Mouse (Mus musculus) limb, embryonic 15.5 days (tissue): ENCODE measurements around the gene Edar. TPM values are rescaled to one million over a fixed set of nuclear protein-coding genes. Genes with fewer than 3 reads are reported as not detected.

Experiments used
- ATAC-seq: fragments of 200-750 bp; cut with Nextera tagmentation; 2 replicates; pipeline ENCODE4 v1.8.0; 2017; ENCODE audit warnings: low read depth, moderate TSS enrichment; ENCODE audit not compliant: insufficient number of reproducible peaks, low FRiP score, low TSS enrichment
- H3K27ac ChIP-seq: fragments of 300-500 bp; sonication (generic); 2 replicates; pipeline ENCODE4 v1.5.1; 2015; ENCODE audit warnings: moderate library complexity, mild to moderate bottlenecking, inconsistent platforms
- H3K27me3 ChIP-seq: fragments of 300-500 bp; sonication (generic); 2 replicates; pipeline ENCODE4 v1.6.1; 2015; ENCODE audit warnings: inconsistent platforms
- H3K36me3 ChIP-seq: fragments of 300-500 bp; sonication (generic); 2 replicates; pipeline ENCODE4 v1.6.1; 2015; ENCODE audit warnings: inconsistent platforms
- H3K4me1 ChIP-seq: fragments of 300-500 bp; sonication (generic); 2 replicates; pipeline ENCODE4 v1.6.1; 2015; ENCODE audit warnings: inconsistent platforms
- H3K4me2 ChIP-seq: fragments of 300-500 bp; sonication (generic); 2 replicates; pipeline ENCODE4 v1.6.1; 2015; ENCODE audit warnings: mild to moderate bottlenecking, inconsistent platforms
- H3K4me3 ChIP-seq: fragments of 300-500 bp; sonication (generic); 2 replicates; pipeline ENCODE4 v1.5.1; 2015; ENCODE audit warnings: mild to moderate bottlenecking, inconsistent platforms
- H3K9ac ChIP-seq: fragments of 300-500 bp; sonication (generic); 2 replicates; pipeline ENCODE4 v1.6.1; 2015; ENCODE audit warnings: inconsistent platforms
- H3K9me3 ChIP-seq: fragments of 300-500 bp; sonication (generic); 2 replicates; pipeline ENCODE4 v1.6.1; 2016; ENCODE audit warnings: inconsistent platforms
- WGBS: fragments of 180-500 bp; shearing (Covaris S2); methylation state at CpG from one replicate; pipeline ENCODE4 v1.1.7; 2015; 5-methylcytosine and 5-hydroxymethylcytosine counted together
- polyA plus RNA-seq: library from polyadenylated mRNA; unstranded; fragments of >200 nt; fragmentation: Nextera tagmentation; extraction: Ambion mirVana; gene quantifications from 2 replicates; pipeline ENCODE4 v1.2.1, GENCODE M21; 2015

Edar gene
- polyA plus RNA-seq, 1 experiment from 2014 or later, result 3.4 TPM

GRCm38 (mm10) chr10:58673278-58674061 lies 2.0 kb downstream of the Edar start:
- Histone ChIP-seq H3K4me3 (peak overlapping the region; percentile 14), H3K9me3 (no peaks in the 10 kb centered on the region)

GRCm38 (mm10) chr10:58672557-58673277 lies 2.7 kb downstream of the Edar start:
- Histone ChIP-seq H3K9ac (no peak overlapping the region), H3K36me3 (no peaks in the 10 kb centered on the region), H3K4me1 (0 out of 2 replicates have a peak, but pooled peaks cover 9% of the 10 kb centered on the region), H3K27ac (no peak overlapping the region), H3K9me3 (no peaks in the 10 kb centered on the region), H3K4me3 (no peak overlapping the region; the same call in 1 of the 2 replicates), H3K4me2 (no peak overlapping the region), H3K27me3 (no peaks in the 10 kb centered on the region)
- ATAC-seq, result no peak
- WGBS, result 60% methylated on average over 10 of the region's 10 CpGs

More at GRCm38 (mm10) chr10:58673278-58674061, 2.0 kb downstream of the Edar start:
- Histone ChIP-seq H3K27me3 (no peaks in the 10 kb centered on the region), H3K4me1 (0 out of 2 replicates have a peak, but pooled peaks cover 9% of the 10 kb centered on the region), H3K27ac (no peak overlapping the region), H3K4me2 (peak overlapping the region; percentile 26; the same call in 1 of the 2 replicates), H3K36me3 (no peaks in the 10 kb centered on the region), H3K9ac (no peak overlapping the region)
- 32% methylated on average over 15 of the region's 15 CpGs for WGBS
- ATAC-seq, result 0 out of 2 replicates have a peak, but pooled peaks have one; percentile 55

- no peaks in the 10 kb centered on the region for H3K27me3 ChIP-seq
- no peaks in the 10 kb centered on the region for H3K36me3 ChIP-seq
- ATAC-seq, result no peak
- no peak overlapping the region for H3K27ac ChIP-seq
- WGBS, result 68% methylated on average over 5 of the region's 5 CpGs
- H3K9me3 ChIP-seq, result no peaks in the 10 kb centered on the region
- H3K9ac ChIP-seq, result no peak overlapping the region
- no peak overlapping the region for H3K4me2 ChIP-seq
- no peaks in the 10 kb centered on the region; the same call in 1 of the 2 replicates for H3K4me1 ChIP-seq
- no peak overlapping the region for H3K4me3 ChIP-seq
Observed at GRCm38 (mm10) chr10:58663868-58664267, 11.6 kb downstream of the Edar start.

GRCm38 (mm10) chr10:58663417-58663816 lies 12.0 kb downstream of the Edar start:
- Histone ChIP-seq H3K4me3 (no peak overlapping the region), H3K4me1 (no peaks in the 10 kb centered on the region; the same call in 1 of the 2 replicates), H3K4me2 (no peak overlapping the region), H3K9me3 (no peaks in the 10 kb centered on the region), H3K36me3 (no peaks in the 10 kb centered on the region), H3K9ac (no peak overlapping the region), H3K27ac (no peak overlapping the region), H3K27me3 (no peaks in the 10 kb centered on the region)
- WGBS, result 74% methylated on average over 6 of the region's 6 CpGs
- ATAC-seq, result no peak

GRCm38 (mm10) chr10:58659268-58659986 lies 16.0 kb downstream of the Edar start:
- Histone ChIP-seq H3K36me3 (no peaks in the 10 kb centered on the region), H3K27me3 (no peaks in the 10 kb centered on the region), H3K4me1 (no peaks in the 10 kb centered on the region; the same call in 1 of the 2 replicates), H3K4me3 (no peak overlapping the region), H3K27ac (no peak overlapping the region), H3K9me3 (no peaks in the 10 kb centered on the region), H3K9ac (no peak overlapping the region), H3K4me2 (no peak overlapping the region)
- ATAC-seq, result no peak
- 28% methylated on average over 11 of the region's 11 CpGs for WGBS

- Histone ChIP-seq H3K4me3 (no peak overlapping the region), H3K9ac (no peak overlapping the region), H3K4me2 (no peak overlapping the region), H3K27me3 (no peaks in the 10 kb centered on the region), H3K4me1 (no peaks in the 10 kb centered on the region), H3K36me3 (no peaks in the 10 kb centered on the region), H3K27ac (no peak overlapping the region), H3K9me3 (no peaks in the 10 kb centered on the region)
- 37% methylated on average over 2 of the region's 2 CpGs for WGBS
- no peak for ATAC-seq
Observed at GRCm38 (mm10) chr10:58657731-58658130, 17.7 kb downstream of the Edar start.

GRCm38 (mm10) chr10:58653679-58654078 lies 21.8 kb downstream of the Edar start:
- no peaks in the 10 kb centered on the region for H3K9me3 ChIP-seq
- H3K4me3 ChIP-seq, result no peak overlapping the region
- H3K36me3 ChIP-seq, result no peaks in the 10 kb centered on the region
- H3K27ac ChIP-seq, result no peak overlapping the region
- H3K4me2 ChIP-seq, result no peak overlapping the region
- no peak overlapping the region for H3K9ac ChIP-seq
- WGBS, result 83% methylated on average over 3 of the region's 3 CpGs
- H3K27me3 ChIP-seq, result no peaks in the 10 kb centered on the region
- ATAC-seq, result no peak
- peaks cover 17% of the 10 kb centered on the region for H3K4me1 ChIP-seq

- no peaks in the 10 kb centered on the region for H3K27me3 ChIP-seq
- 0 out of 2 replicates have a peak, but pooled peaks have one; percentile 19 for ATAC-seq
- no peak overlapping the region for H3K4me2 ChIP-seq
- no peaks in the 10 kb centered on the region for H3K36me3 ChIP-seq
- no peak overlapping the region for H3K4me3 ChIP-seq
- H3K27ac ChIP-seq, result peak overlapping the region; percentile 38; the same call in 1 of the 2 replicates
- no peak overlapping the region for H3K9ac ChIP-seq
- WGBS, result 16% methylated on average over 10 of the region's 10 CpGs
- H3K4me1 ChIP-seq, result peaks cover 17% of the 10 kb centered on the region
- H3K9me3 ChIP-seq, result no peaks in the 10 kb centered on the region
Observed at GRCm38 (mm10) chr10:58652418-58653394, 22.7 kb downstream of the Edar start.

GRCm38 (mm10) chr10:58652045-58652417 lies 23.4 kb downstream of the Edar start:
- no peaks in the 10 kb centered on the region for H3K27me3 ChIP-seq
- peak overlapping the region; percentile 30; the same call in 1 of the 2 replicates for H3K4me2 ChIP-seq
- WGBS, result 2% methylated on average over 9 of the region's 9 CpGs
- no peak overlapping the region for H3K9ac ChIP-seq
- no peaks in the 10 kb centered on the region for H3K36me3 ChIP-seq
- H3K4me3 ChIP-seq, result no peak overlapping the region
- no peak for ATAC-seq
- no peaks in the 10 kb centered on the region for H3K9me3 ChIP-seq
- H3K4me1 ChIP-seq, result peaks cover 17% of the 10 kb centered on the region
- no peak overlapping the region for H3K27ac ChIP-seq

GRCm38 (mm10) chr10:58651270-58652042 lies 24.0 kb downstream of the Edar start:
- no peak for ATAC-seq
- no peak overlapping the region for H3K27ac ChIP-seq
- peaks cover 17% of the 10 kb centered on the region for H3K4me1 ChIP-seq
- H3K36me3 ChIP-seq, result no peaks in the 10 kb centered on the region
- peak overlapping the region; percentile 30 for H3K4me2 ChIP-seq
- H3K9ac ChIP-seq, result no peak overlapping the region
- H3K4me3 ChIP-seq, result peak overlapping the region; percentile 14; the same call in 1 of the 2 replicates
- 3% methylated on average over 22 of the region's 22 CpGs for WGBS
- no peaks in the 10 kb centered on the region for H3K27me3 ChIP-seq
- H3K9me3 ChIP-seq, result no peaks in the 10 kb centered on the region
